Mouse (Mus musculus): ENCODE data around the gene Gm5936. TPM values are rescaled to one million over a fixed set of nuclear protein-coding genes. Genes with fewer than 3 reads are reported as not detected.

Gm5936 gene
- polyA plus RNA-seq (2012; rRNA removed): 0.08 TPM in 1 of 2 replicates, not detected in the other

DNA sequence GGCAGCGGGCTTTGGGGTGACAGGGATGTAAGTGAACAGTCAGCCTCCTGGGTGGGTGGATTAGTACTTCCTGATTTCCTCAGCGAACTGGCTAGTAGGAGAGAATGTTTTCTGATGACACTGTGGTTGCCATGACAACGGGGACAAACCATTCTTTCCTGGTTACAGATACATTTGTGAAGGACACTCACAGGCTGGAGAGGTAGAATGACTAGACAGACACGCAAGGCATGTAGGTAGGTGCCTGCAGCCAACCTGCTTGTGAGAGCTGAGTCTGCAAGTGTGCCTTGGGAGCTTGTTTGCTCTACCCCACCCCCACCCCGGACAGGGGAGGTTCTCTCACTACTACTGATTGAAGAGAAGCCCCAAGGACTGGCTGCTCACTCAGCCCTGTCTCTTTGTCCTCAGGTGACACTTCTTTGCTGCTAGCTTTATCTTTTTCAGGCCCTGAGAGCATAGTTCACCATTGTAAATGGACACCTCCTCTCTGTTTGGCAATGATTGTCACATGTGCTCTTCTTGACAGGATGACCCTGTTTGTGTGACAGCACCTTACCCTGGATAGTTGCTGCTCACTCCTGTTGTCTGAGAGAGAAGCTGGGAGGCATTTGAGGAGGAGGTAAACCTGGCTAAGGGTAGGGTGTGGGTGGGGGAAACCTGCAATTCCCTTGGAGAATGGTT is at the start of gene Gm5936:
Gm5936 (plus strand) TSS at position 355 of the 681 bp plus-strand sequence.

Other genes with a start within 250 kb of the Gm5936 start
- gene Olfr1325, start 244.5 kb upstream of the Gm5936 start, polyA plus RNA-seq (2012; rRNA removed): not detected in 2 replicates
- 0.13 and 0.23 TPM in 2 replicates for gene Gm5640, start 191.6 kb upstream of the Gm5936 start, polyA plus RNA-seq (2012; rRNA removed)
- gene Gm6890, start 96.3 kb upstream of the Gm5936 start, polyA plus RNA-seq (2012; rRNA removed): not detected in 2 replicates
- gene Gab3, start 248.3 kb downstream of the Gm5936 start, polyA plus RNA-seq (2012; rRNA removed): 0.82 and 0.92 TPM in 2 replicates

All from central nervous system, embryonic 18 days (tissue).